Mouse (Mus musculus) heart, embryonic 13.5 days (tissue): ENCODE measurements at regions not wholly inside any gene's neighbourhood (a gene's known extent, or its start where the extent isn't known, plus 50 kb on each side); places are given as distances from the start of the nearest gene placed in this dataset.

Source experiments
- ATAC-seq: fragments of 200-750 bp; cut with Nextera tagmentation; 2 replicates; pipeline ENCODE4 v1.8.0; 2017; ENCODE audit warnings: moderate TSS enrichment; ENCODE audit not compliant: insufficient number of reproducible peaks, low FRiP score, low TSS enrichment; ENCODE audit errors: extremely low read depth
- H3K27ac ChIP-seq: fragments of 300-500 bp; sonication (generic); replicated peaks from 2 replicates; pipeline ENCODE4 v1.5.1; 2015; ENCODE audit warnings: moderate library complexity, mild to moderate bottlenecking, inconsistent platforms
- H3K27me3 ChIP-seq: fragments of 300-500 bp; sonication (generic); replicated peaks from 2 replicates; pipeline ENCODE4 v1.6.1; 2015; ENCODE audit warnings: mild to moderate bottlenecking, inconsistent platforms
- H3K36me3 ChIP-seq: fragments of 300-500 bp; sonication (generic); 2 replicates; pipeline ENCODE4 v1.6.1; 2015; ENCODE audit warnings: mild to moderate bottlenecking, inconsistent platforms
- H3K4me1 ChIP-seq: fragments of 300-500 bp; sonication (generic); 2 replicates; pipeline ENCODE4 v1.6.1; 2015; ENCODE audit warnings: inconsistent platforms
- H3K4me2 ChIP-seq: fragments of 300-500 bp; sonication (generic); 2 replicates; pipeline ENCODE4 v1.6.1; 2015; ENCODE audit warnings: inconsistent platforms, mild to moderate bottlenecking, moderate library complexity
- H3K4me3 ChIP-seq: fragments of 300-500 bp; sonication (generic); 2 replicates; pipeline ENCODE4 v1.5.1; 2015; ENCODE audit warnings: moderate library complexity, mild to moderate bottlenecking, inconsistent platforms
- H3K9ac ChIP-seq: fragments of 300-500 bp; sonication (generic); 2 replicates; pipeline ENCODE4 v1.6.1; 2015; ENCODE audit warnings: inconsistent platforms, mild to moderate bottlenecking, moderate library complexity
- H3K9me3 ChIP-seq: fragments of 300-500 bp; sonication (generic); 2 replicates; pipeline ENCODE4 v1.6.1; 2016; ENCODE audit warnings: inconsistent platforms
- WGBS: fragments of 180-500 bp; shearing (Covaris S2); methylation state at CpG from one replicate; pipeline ENCODE4 v1.1.7; 2015; ENCODE audit warnings: mixed read lengths; 5-methylcytosine and 5-hydroxymethylcytosine counted together

- ATAC-seq: no peak
- H3K4me1 ChIP-seq: peaks cover 28% of the 10 kb centered on the region
- no peak overlapping the region for H3K4me3 ChIP-seq
- WGBS: 62% methylated on average over 7 of the region's 7 CpGs
- no peaks in the 10 kb centered on the region for H3K9me3 ChIP-seq
- no peaks in the 10 kb centered on the region for H3K36me3 ChIP-seq
- H3K9ac ChIP-seq: no peak overlapping the region
- H3K27ac ChIP-seq: no peak overlapping the region
- no peak overlapping the region for H3K4me2 ChIP-seq
- H3K27me3 ChIP-seq: no peaks in the 10 kb centered on the region
Measured at GRCm38 (mm10) chr6:88964071-88964470, 62.0 kb downstream of the Tpra1 start.

GRCm38 (mm10) chr6:88964911-88965310, 62.9 kb downstream of the Tpra1 start:
- ATAC-seq: no peak
- peaks cover 20% of the 10 kb centered on the region for H3K4me1 ChIP-seq
- no peak overlapping the region for H3K4me2 ChIP-seq
- 75% methylated on average over 6 of the region's 6 CpGs for WGBS
- no peak overlapping the region for H3K9ac ChIP-seq
- H3K27ac ChIP-seq: no peak overlapping the region
- H3K9me3 ChIP-seq: no peaks in the 10 kb centered on the region
- no peak overlapping the region for H3K4me3 ChIP-seq
- no peaks in the 10 kb centered on the region for H3K27me3 ChIP-seq
- no peaks in the 10 kb centered on the region for H3K36me3 ChIP-seq

- WGBS: 66% methylated on average over 19 of the region's 19 CpGs
- Histone ChIP-seq H3K4me3 (no peak overlapping the region), H3K9me3 (no peaks in the 10 kb centered on the region), H3K9ac (no peak overlapping the region), H3K4me1 (peaks cover 13% of the 10 kb centered on the region), H3K27me3 (no peaks in the 10 kb centered on the region), H3K4me2 (no peak overlapping the region), H3K27ac (no peak overlapping the region), H3K36me3 (no peaks in the 10 kb centered on the region)
- ATAC-seq: no peak
Measured at GRCm38 (mm10) chr6:88965361-88966226, 63.5 kb downstream of the Tpra1 start.

GRCm38 (mm10) chr6:88966501-88966900, 64.5 kb downstream of the Tpra1 start:
- WGBS: 44% methylated on average over 4 of the region's 4 CpGs
- H3K9ac ChIP-seq: no peak overlapping the region
- H3K4me1 ChIP-seq: peaks cover 7% of the 10 kb centered on the region
- H3K36me3 ChIP-seq: no peaks in the 10 kb centered on the region
- H3K9me3 ChIP-seq: no peaks in the 10 kb centered on the region
- H3K27ac ChIP-seq: no peak overlapping the region
- H3K4me3 ChIP-seq: no peak overlapping the region
- H3K27me3 ChIP-seq: no peaks in the 10 kb centered on the region
- no peak overlapping the region for H3K4me2 ChIP-seq
- no peak for ATAC-seq

- H3K4me3 ChIP-seq: no peak overlapping the region
- no peak for ATAC-seq
- peaks cover 8% of the 10 kb centered on the region for H3K4me1 ChIP-seq
- H3K27me3 ChIP-seq: peaks cover 8% of the 10 kb centered on the region
- WGBS: 73% methylated on average over 4 of the region's 4 CpGs
- H3K4me2 ChIP-seq: no peak overlapping the region
- H3K9me3 ChIP-seq: no peaks in the 10 kb centered on the region
- H3K9ac ChIP-seq: no peak overlapping the region
- H3K36me3 ChIP-seq: no peaks in the 10 kb centered on the region
- H3K27ac ChIP-seq: no peak overlapping the region
Measured at GRCm38 (mm10) chr6:88968842-88969241, 66.8 kb downstream of the Tpra1 start.

- H3K4me2 ChIP-seq: no peak overlapping the region
- ATAC-seq: no peak
- H3K4me3 ChIP-seq: no peak overlapping the region
- no peaks in the 10 kb centered on the region for H3K9me3 ChIP-seq
- H3K9ac ChIP-seq: no peak overlapping the region
- peaks cover 14% of the 10 kb centered on the region for H3K4me1 ChIP-seq
- no peaks in the 10 kb centered on the region for H3K36me3 ChIP-seq
- H3K27ac ChIP-seq: no peak overlapping the region
- 32% methylated on average over 9 of the region's 9 CpGs for WGBS
- peaks cover 33% of the 10 kb centered on the region for H3K27me3 ChIP-seq
Measured at GRCm38 (mm10) chr6:88971729-88972128, 69.7 kb downstream of the Tpra1 start.

GRCm38 (mm10) chr6:88974457-88974856, 72.4 kb downstream of the Tpra1 start:
- peaks cover 16% of the 10 kb centered on the region for H3K4me1 ChIP-seq
- 68% methylated on average over 7 of the region's 7 CpGs for WGBS

GRCm38 (mm10) chr6:88976581-88976980, 74.5 kb downstream of the Tpra1 start:
- Histone ChIP-seq H3K27me3 (peaks cover 59% of the 10 kb centered on the region), H3K9me3 (no peaks in the 10 kb centered on the region), H3K27ac (no peak overlapping the region), H3K9ac (no peak overlapping the region), H3K4me2 (no peak overlapping the region; the same call in 1 of the 2 replicates), H3K36me3 (no peaks in the 10 kb centered on the region), H3K4me3 (no peak overlapping the region), H3K4me1 (peaks cover 15% of the 10 kb centered on the region)
- no peak for ATAC-seq
- 7% methylated on average over 13 of the region's 13 CpGs for WGBS

More at GRCm38 (mm10) chr6:88974457-88974856, 72.4 kb downstream of the Tpra1 start:
- no peak overlapping the region for H3K4me3 ChIP-seq
- ATAC-seq: no peak
- H3K9me3 ChIP-seq: no peaks in the 10 kb centered on the region
- peaks cover 59% of the 10 kb centered on the region for H3K27me3 ChIP-seq
- no peak overlapping the region for H3K4me2 ChIP-seq
- no peak overlapping the region for H3K27ac ChIP-seq
- no peaks in the 10 kb centered on the region for H3K36me3 ChIP-seq
- no peak overlapping the region for H3K9ac ChIP-seq

- H3K36me3 ChIP-seq: no peaks in the 10 kb centered on the region
- peaks cover 11% of the 10 kb centered on the region for H3K4me1 ChIP-seq
- whole genome bisulfite sequencing: 2% methylated on average over 8 of the region's 8 CpGs
- H3K4me3 ChIP-seq: no peak overlapping the region
- peaks cover 59% of the 10 kb centered on the region for H3K27me3 ChIP-seq
- H3K9ac ChIP-seq: no peak overlapping the region
- no peaks in the 10 kb centered on the region for H3K9me3 ChIP-seq
- H3K4me2 ChIP-seq: no peak overlapping the region; the same call in 1 of the 2 replicates
- no peak overlapping the region for H3K27ac ChIP-seq
- ATAC-seq: no peak
Measured at GRCm38 (mm10) chr6:88976994-88977393, 74.9 kb downstream of the Tpra1 start.

GRCm38 (mm10) chr6:88978970-88979369, 76.9 kb downstream of the Tpra1 start:
- ATAC-seq: no peak

GRCm38 (mm10) chr6:88980112-88980511, 78.1 kb downstream of the Tpra1 start:
- peak; percentile 17; the same call in 1 of the 2 replicates for ATAC-seq

More at GRCm38 (mm10) chr6:88978970-88979369, 76.9 kb downstream of the Tpra1 start:
- Histone ChIP-seq H3K9ac (no peak overlapping the region), H3K36me3 (no peaks in the 10 kb centered on the region), H3K27ac (no peak overlapping the region), H3K9me3 (no peaks in the 10 kb centered on the region), H3K4me3 (no peak overlapping the region), H3K27me3 (peaks cover 59% of the 10 kb centered on the region), H3K4me1 (peaks cover 11% of the 10 kb centered on the region), H3K4me2 (no peak overlapping the region)
- 48% methylated on average over 4 of the region's 4 CpGs for WGBS

GRCm38 (mm10) chr6:88981544-88981943, 79.5 kb downstream of the Tpra1 start:
- Histone ChIP-seq H3K9ac (no peak overlapping the region), H3K9me3 (no peaks in the 10 kb centered on the region), H3K27me3 (peaks cover 39% of the 10 kb centered on the region), H3K36me3 (no peaks in the 10 kb centered on the region), H3K4me1 (peaks cover 7% of the 10 kb centered on the region), H3K27ac (no peak overlapping the region), H3K4me3 (no peak overlapping the region), H3K4me2 (no peak overlapping the region)
- 30% methylated on average over 7 of the region's 7 CpGs for WGBS
- no peak for ATAC-seq

More at GRCm38 (mm10) chr6:88980112-88980511, 78.1 kb downstream of the Tpra1 start:
- H3K4me2 ChIP-seq: no peak overlapping the region
- H3K36me3 ChIP-seq: no peaks in the 10 kb centered on the region
- no peaks in the 10 kb centered on the region for H3K9me3 ChIP-seq
- no peak overlapping the region for H3K27ac ChIP-seq
- H3K4me3 ChIP-seq: no peak overlapping the region
- no peak overlapping the region for H3K9ac ChIP-seq
- 6% methylated on average over 8 of the region's 8 CpGs for WGBS
- peaks cover 53% of the 10 kb centered on the region for H3K27me3 ChIP-seq
- H3K4me1 ChIP-seq: peaks cover 11% of the 10 kb centered on the region
